ENCODE assay signal across 15 mouse cellular contexts in genomic region chr1:180766557-180766956, GRCm38 (mm10). TPM values are rescaled to one million over a fixed set of nuclear protein-coding genes. Genes with fewer than 3 reads are reported as not detected.
A peak's percentile ranks its signal among the peaks of the same experiment; 100 is the strongest.
DNase-seq lines count a peak whose midpoint lies in the region; ATAC-seq lines count a peak whose summit lies in the region.
"Had no signal": no experiment of that assay in that cellular context is flagged by ENCODE, and none has a peak within 500 bp of the region (broad histone marks: within the 10 kb centered on the region; RNA-seq: fewer than 3 reads in every experiment).

No protein-coding gene starts in this region.

- no peaks in the 10 kb centered on the region for H3K36me3 ChIP-seq in liver, embryonic 15.5 days (replicated peaks)
- no peaks in the 10 kb centered on the region for H3K36me3 ChIP-seq in splenic B cell, adult 2 months (ENCODE audit: control insufficient read depth, insufficient read depth, low read length, poor library complexity, severe bottlenecking)
- no peaks in the 10 kb centered on the region for H3K36me3 ChIP-seq in forebrain, embryonic 11.5 days (ENCODE audit: control insufficient read depth, insufficient read depth, low read length)
- H3K36me3 ChIP-seq: embryonic facial prominence, embryonic 12.5 days; heart, embryonic 15.5 days had no signal

- peaks cover 37% of the 10 kb centered on the region for H3K4me1 ChIP-seq in liver, embryonic 15.5 days (replicated peaks)
- peaks cover 4% of the 10 kb centered on the region for H3K4me1 ChIP-seq in forebrain, embryonic 11.5 days (replicated peaks; ENCODE audit: control insufficient read depth, insufficient read depth, low read length)

- 17% methylated on average over 5 of the region's 5 CpGs for WGBS in liver, embryonic 15.5 days (ENCODE audit: insufficient replicate concordance)
- 66% methylated on average over 5 of the region's 5 CpGs for WGBS in forebrain, embryonic 11.5 days

- ATAC-seq in liver, embryonic 15.5 days (ENCODE audit: insufficient read depth): no peak
- peak; percentile 52 for ATAC-seq in CD4-positive, CD25-positive, alpha-beta regulatory T cell, adult 4 months
- ATAC-seq in inflammation-experienced regulatory T-cells, adult 6 months: peak; percentile 64
- no peak for ATAC-seq in forebrain, embryonic 11.5 days (replicated peaks; ENCODE audit: low FRiP score)
- ATAC-seq: forebrain, embryonic 13.5 days; hindbrain, embryonic 16.5 days had no signal

- H3K27me3 ChIP-seq in liver, embryonic 15.5 days: peaks cover 34% of the 10 kb centered on the region
- no peaks in the 10 kb centered on the region for H3K27me3 ChIP-seq in splenic B cell, adult 2 months (ENCODE audit: control insufficient read depth, insufficient read depth, low read length, poor library complexity, severe bottlenecking)
- 0 out of 2 replicates have a peak, but pooled peaks cover 3% of the 10 kb centered on the region for H3K27me3 ChIP-seq in forebrain, embryonic 11.5 days (ENCODE audit: control insufficient read depth, insufficient read depth, low read length)

- H3K9me3 ChIP-seq in liver, embryonic 15.5 days (replicated peaks): no peaks in the 10 kb centered on the region
- no peaks in the 10 kb centered on the region for H3K9me3 ChIP-seq in forebrain, embryonic 11.5 days (ENCODE audit: control insufficient read depth, low read length)
- H3K9me3 ChIP-seq: embryonic facial prominence, embryonic 12.5 days; forebrain, embryonic 13.5 days; heart, embryonic 15.5 days had no signal

- DNase-seq in liver: no peak
- DNase-seq in splenic B cell, adult 2 months (ENCODE audit: low read depth, low spot score): peak; percentile 54
- DNase-seq in forebrain, embryonic 11.5 days (ENCODE audit: low spot score): no peak
- no peak for DNase-seq in gastrocnemius, postnatal 14 days
- no peak for DNase-seq in kidney, adult 9 months
- DNase-seq: adrenal gland, postnatal 36 days; cerebellum, adult 8-10 months; gastrocnemius, postnatal 10 days had no signal

- no peak overlapping the region for H3K4me3 ChIP-seq in liver, embryonic 15.5 days (replicated peaks)
- no peak overlapping the region for H3K4me3 ChIP-seq in forebrain, embryonic 11.5 days (ENCODE audit: low read depth, low read length)
- H3K4me3 ChIP-seq: embryonic facial prominence, embryonic 12.5 days; forebrain, embryonic 13.5 days; heart, embryonic 15.5 days had no signal

- H3K9ac ChIP-seq in liver, embryonic 15.5 days: no peak overlapping the region
- no peak overlapping the region for H3K9ac ChIP-seq in forebrain, embryonic 11.5 days (ENCODE audit: low read length)
- H3K9ac ChIP-seq: embryonic facial prominence, embryonic 12.5 days; forebrain, embryonic 13.5 days had no signal

- peak overlapping the region; percentile 38 for H3K27ac ChIP-seq in liver, embryonic 15.5 days (replicated peaks)
- H3K27ac ChIP-seq in forebrain, embryonic 11.5 days (ENCODE audit: low read depth, low read length): no peak overlapping the region
- H3K27ac ChIP-seq: embryonic facial prominence, embryonic 12.5 days; forebrain, embryonic 13.5 days; heart, embryonic 15.5 days had no signal

- no peak overlapping the region for H3K4me2 ChIP-seq in liver, embryonic 15.5 days
- H3K4me2 ChIP-seq in forebrain, embryonic 11.5 days (ENCODE audit: low read depth, low read length, severe bottlenecking): no peak overlapping the region
- H3K4me2 ChIP-seq: embryonic facial prominence, embryonic 12.5 days had no signal

- intact Hi-C loops in gastrocnemius, postnatal 14 days (cut with DNase I; ENCODE audit: low total_unique reads): loop anchor here (10.0 kb wide), 1 partner anchor 332 kb away; no protein-coding TSS in a partner anchor

RNA-seq across cellular contexts. Expression of gene Acbd3, which starts 40.7 kb away (rescaled TPM):
- polyA plus RNA-seq in liver, embryonic 15.5 days (2015; fragmentation: Nextera tagmentation; extraction: Ambion mirVana): 7.6 and 8.3 TPM in 2 replicates
- 10 to 100 TPM; 11.2 to 16.1 TPM for polyA plus RNA-seq in CD4-positive, CD25-positive, alpha-beta regulatory T cell, adult 4 months (2017; shearing (Covaris generic))
- polyA plus RNA-seq in inflammation-experienced regulatory T-cells, adult 6 months (2017; shearing (Covaris generic)): 10 to 100 TPM; 10.9 to 14.4 (median 14.0) TPM
- polyA plus RNA-seq in forebrain, embryonic 11.5 days (2014; fragmentation: Nextera tagmentation; extraction: Ambion mirVana): 21.6 and 22.8 TPM in 2 replicates
- total RNA-seq in gastrocnemius, postnatal 14 days (2021): 10 to 100 TPM; 15.4 to 16.9 TPM

RNA-seq across cellular contexts. Expression of gene H3f3a, which starts 47.2 kb away (rescaled TPM):
- polyA plus RNA-seq in liver, embryonic 15.5 days (2015; fragmentation: Nextera tagmentation; extraction: Ambion mirVana): 2,115 and 2,296 TPM in 2 replicates
- 100 to 1,000 TPM; 579 to 648 TPM for polyA plus RNA-seq in CD4-positive, CD25-positive, alpha-beta regulatory T cell, adult 4 months (2017; shearing (Covaris generic))
- polyA plus RNA-seq in inflammation-experienced regulatory T-cells, adult 6 months (2017; shearing (Covaris generic)): 100 to 1,000 TPM; 553 to 843 (median 762) TPM
- 3,157 and 3,206 TPM in 2 replicates for polyA plus RNA-seq in forebrain, embryonic 11.5 days (2014; fragmentation: Nextera tagmentation; extraction: Ambion mirVana)
- total RNA-seq in gastrocnemius, postnatal 14 days (2021): 100 to 1,000 TPM; 448 to 473 TPM

Comparison
In these comparisons a context has a peak if more than half of its experiments do, and no peak if none do; other contexts are left out.
1. ATAC-seq: peak in CD4-positive, CD25-positive, alpha-beta regulatory T cell, adult 4 months (single experiment) and inflammation-experienced regulatory T-cells, adult 6 months (single experiment); none in liver, embryonic 15.5 days (single experiment) and forebrain, embryonic 11.5 days (single experiment).